Mouse (Mus musculus) urinary bladder, postnatal 4 days (tissue): ENCODE results near the gene Sidt2.

Experiments used
- DNase-seq, 2 experiments: peaks; one replicate each; pipeline ENCODE4 v3.0.0; 2021 to 2022; ENCODE audit warnings: low spot score in 2 of 2

Gene Sidt2

GRCm38 (mm10) chr9:45955107-45955963 lies at the start of gene Sidt2:
Sidt2 (minus strand) TSS chr9:45955258.
- DNase-seq: peak; percentile 81 to 85

- no peak for DNase-seq
Observed at GRCm38 (mm10) chr9:46004529-46004928, 49.5 kb upstream of the Sidt2 start.

- DNase-seq: peak; percentile 65 to 91
Observed at GRCm38 (mm10) chr9:46003729-46004128, 48.7 kb upstream of the Sidt2 start.

- no peak for DNase-seq
Observed at GRCm38 (mm10) chr9:45999009-45999408, 44.0 kb upstream of the Sidt2 start.

GRCm38 (mm10) chr9:45985229-45985567 lies 30.1 kb upstream of the Sidt2 start:
- DNase-seq: peak in 1 of 2 experiments; percentile 63

GRCm38 (mm10) chr9:45984409-45985228 lies 29.6 kb upstream of the Sidt2 start:
- DNase-seq: peak; percentile 85 to 89

- peak in 1 of 2 experiments; percentile 21 for DNase-seq
Observed at GRCm38 (mm10) chr9:45983676-45984408, 28.8 kb upstream of the Sidt2 start.

GRCm38 (mm10) chr9:45981331-45981730 lies 26.3 kb upstream of the Sidt2 start:
- no peak for DNase-seq

- no peak for DNase-seq
Observed at GRCm38 (mm10) chr9:45980611-45981010, 25.6 kb upstream of the Sidt2 start.

- DNase-seq: no peak
Observed at GRCm38 (mm10) chr9:45979778-45980177, 24.7 kb upstream of the Sidt2 start.

- DNase-seq: no peak
Observed at GRCm38 (mm10) chr9:45976884-45977283, 21.8 kb upstream of the Sidt2 start.

- no peak for DNase-seq
Observed at GRCm38 (mm10) chr9:45963577-45963976, 8.5 kb upstream of the Sidt2 start.

GRCm38 (mm10) chr9:45961855-45962254 lies 6.8 kb upstream of the Sidt2 start:
- DNase-seq: no peak

GRCm38 (mm10) chr9:45959661-45960060 lies 4.6 kb upstream of the Sidt2 start:
- DNase-seq: no peak

- no peak for DNase-seq
Observed at GRCm38 (mm10) chr9:45958851-45959250, 3.8 kb upstream of the Sidt2 start.

GRCm38 (mm10) chr9:45958023-45958670 lies 3.1 kb upstream of the Sidt2 start:
- no peak for DNase-seq

- DNase-seq: peak in 1 of 2 experiments; percentile 49
Observed at GRCm38 (mm10) chr9:45954294-45955106, 558 bp downstream of the Sidt2 start.

GRCm38 (mm10) chr9:45953511-45954293 lies 1.4 kb downstream of the Sidt2 start:
- no peak for DNase-seq

GRCm38 (mm10) chr9:45952890-45953289 lies 2.2 kb downstream of the Sidt2 start:
- no peak for DNase-seq

- no peak for DNase-seq
Observed at GRCm38 (mm10) chr9:45952057-45952456, 3.0 kb downstream of the Sidt2 start.
